Mouse (Mus musculus) liver, adult 2 months (tissue): ENCODE results near the gene Clpx.

ENCODE experiments used
- CTCF ChIP-seq: fragments of 200-500 bp; IDR thresholded peaks from 2 replicates; pipeline ENCODE4 v1.5.1; 2011; ENCODE audit warnings: low read depth, low read length, control low read depth
- POLR2A ChIP-seq: fragments of 200-500 bp; IDR thresholded peaks from 2 replicates; pipeline ENCODE4 v1.6.1; 2011; ENCODE audit warnings: low read length, control low read depth; ENCODE audit not compliant: insufficient read depth; ENCODE audit errors: extremely low read depth

DNA sequence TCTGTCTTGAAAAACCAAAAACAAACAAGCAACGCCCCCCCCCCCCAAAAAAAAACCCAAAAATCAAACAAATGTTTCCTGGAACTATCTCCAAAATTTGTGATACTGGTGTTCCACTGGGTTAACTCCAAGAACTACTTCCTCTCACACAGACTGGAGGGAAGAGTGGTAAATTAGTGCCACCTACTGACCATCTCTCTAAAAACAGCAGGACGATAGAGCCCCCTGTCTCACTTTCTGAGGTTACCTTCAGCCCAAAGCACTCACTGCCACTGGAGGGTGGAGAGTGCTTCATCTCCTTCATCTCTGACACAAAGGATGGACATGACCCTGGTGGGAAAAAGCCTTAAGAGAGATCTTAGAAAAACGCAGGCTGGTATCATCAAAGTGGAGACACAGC, 10.8 kb upstream of the Clpx start:
- TF ChIP-seq POLR2A: no peak
- peak; percentile 42 for TF ChIP-seq CTCF
